Mouse (Mus musculus): ENCODE measurements at regions not wholly inside any gene's neighbourhood (a gene's known extent, or its start where the extent isn't known, plus 50 kb on each side); places are given as distances from the start of the nearest gene placed in this dataset.
A peak's percentile ranks its signal among the peaks of the same experiment; 100 is the strongest.

GRCm38 (mm10) chr12:67471666-67472065 is 249.3 kb upstream of the Mdga2 start:
- Histone ChIP-seq H3K4me3 (ENCODE audit: low read depth, low read length) (no peak overlapping the region), H3K27me3 (replicated peaks; ENCODE audit: insufficient read depth, low read length) (no peaks in the 10 kb centered on the region), H3K9ac (replicated peaks; ENCODE audit: low read depth) (no peak overlapping the region), H3K4me1 (ENCODE audit: insufficient read depth, low read depth, low read length) (no peaks in the 10 kb centered on the region), H3K36me3 (ENCODE audit: insufficient read depth, low read length) (no peaks in the 10 kb centered on the region), H3K27ac (ENCODE audit: low read length) (no peak overlapping the region), H3K4me2 (replicated peaks; ENCODE audit: low read depth, low read length) (no peak overlapping the region), H3K9me3 (ENCODE audit: low read length) (no peaks in the 10 kb centered on the region)
- ATAC-seq (no peak), DNase-seq (ENCODE audit: low spot score) (no peak)
- no peak for TF ChIP-seq CTCF (IDR thresholded peaks at IDR 0.05)
- no peak for TF ChIP-seq EP300 (IDR thresholded peaks at IDR 0.05)
- WGBS = 70% methylated on average over 2 of the region's 2 CpGs

- WGBS = 70% methylated on average over 3 of the region's 3 CpGs
- Histone ChIP-seq H3K9ac (replicated peaks; ENCODE audit: low read depth) (no peak overlapping the region), H3K4me1 (ENCODE audit: insufficient read depth, low read depth, low read length) (no peaks in the 10 kb centered on the region), H3K27me3 (replicated peaks; ENCODE audit: insufficient read depth, low read length) (no peaks in the 10 kb centered on the region), H3K4me3 (ENCODE audit: low read depth, low read length) (no peak overlapping the region), H3K36me3 (ENCODE audit: insufficient read depth, low read length) (no peaks in the 10 kb centered on the region), H3K9me3 (ENCODE audit: low read length) (no peaks in the 10 kb centered on the region), H3K4me2 (replicated peaks; ENCODE audit: low read depth, low read length) (no peak overlapping the region), H3K27ac (ENCODE audit: low read length) (no peak overlapping the region)
- no peak for TF ChIP-seq EP300 (IDR thresholded peaks at IDR 0.05)
- TF ChIP-seq CTCF (IDR thresholded peaks at IDR 0.05) = no peak
- ATAC-seq (no peak), DNase-seq (ENCODE audit: low spot score) (peak; percentile 29)
Observed at GRCm38 (mm10) chr12:67471001-67471400, 248.7 kb upstream of the Mdga2 start.

GRCm38 (mm10) chr12:67449109-67449508 is 226.8 kb upstream of the Mdga2 start:
- Histone ChIP-seq H3K9me3 (ENCODE audit: low read length) (no peaks in the 10 kb centered on the region), H3K9ac (replicated peaks; ENCODE audit: low read depth) (no peak overlapping the region), H3K27me3 (replicated peaks; ENCODE audit: insufficient read depth, low read length) (no peaks in the 10 kb centered on the region), H3K27ac (ENCODE audit: low read length) (no peak overlapping the region), H3K4me1 (ENCODE audit: insufficient read depth, low read depth, low read length) (no peaks in the 10 kb centered on the region), H3K4me3 (ENCODE audit: low read depth, low read length) (no peak overlapping the region), H3K36me3 (ENCODE audit: insufficient read depth, low read length) (no peaks in the 10 kb centered on the region), H3K4me2 (replicated peaks; ENCODE audit: low read depth, low read length) (no peak overlapping the region)
- DNase-seq (ENCODE audit: low spot score) = no peak
- no peak for ATAC-seq
- TF ChIP-seq EP300 (IDR thresholded peaks at IDR 0.05) = no peak
- 37% methylated on average over 1 of the region's 1 CpGs for WGBS

- 46% methylated on average over 6 of the region's 6 CpGs for WGBS
Observed at GRCm38 (mm10) chr12:67430318-67430950, 208.1 kb upstream of the Mdga2 start.

GRCm38 (mm10) chr12:67426801-67427200 is 204.5 kb upstream of the Mdga2 start:
- ATAC-seq = no peak
- Histone ChIP-seq H3K4me2 (replicated peaks; ENCODE audit: low read depth, low read length) (no peak overlapping the region), H3K9ac (replicated peaks; ENCODE audit: low read depth) (no peak overlapping the region), H3K4me1 (ENCODE audit: insufficient read depth, low read depth, low read length) (no peaks in the 10 kb centered on the region), H3K9me3 (ENCODE audit: low read length) (no peaks in the 10 kb centered on the region), H3K4me3 (ENCODE audit: low read depth, low read length) (no peak overlapping the region), H3K27me3 (replicated peaks; ENCODE audit: insufficient read depth, low read length) (no peaks in the 10 kb centered on the region), H3K27ac (ENCODE audit: low read length) (no peak overlapping the region), H3K36me3 (ENCODE audit: insufficient read depth, low read length) (no peaks in the 10 kb centered on the region)
- DNase-seq (ENCODE audit: low spot score) = no peak
- TF ChIP-seq CTCF (IDR thresholded peaks at IDR 0.05) = no peak
- TF ChIP-seq EP300 (IDR thresholded peaks at IDR 0.05) = no peak
- 35% methylated on average over 6 of the region's 6 CpGs for WGBS

More at GRCm38 (mm10) chr12:67430318-67430950, 208.1 kb upstream of the Mdga2 start:
- TF ChIP-seq EP300 (IDR thresholded peaks at IDR 0.05) (no peak), CTCF (IDR thresholded peaks at IDR 0.05) (peak; percentile 53)
- no peak overlapping the region for H3K9ac ChIP-seq (replicated peaks; ENCODE audit: low read depth)
- no peaks in the 10 kb centered on the region for H3K9me3 ChIP-seq (ENCODE audit: low read length)
- DNase-seq (ENCODE audit: low spot score) (peak; percentile 48), ATAC-seq (no peak)
- H3K27me3 ChIP-seq (replicated peaks; ENCODE audit: insufficient read depth, low read length) = no peaks in the 10 kb centered on the region
- no peak overlapping the region for H3K4me3 ChIP-seq (ENCODE audit: low read depth, low read length)
- H3K36me3 ChIP-seq (ENCODE audit: insufficient read depth, low read length) = no peaks in the 10 kb centered on the region
- H3K4me2 ChIP-seq (replicated peaks; ENCODE audit: low read depth, low read length) = no peak overlapping the region
- H3K27ac ChIP-seq (ENCODE audit: low read length) = no peak overlapping the region
- no peaks in the 10 kb centered on the region for H3K4me1 ChIP-seq (ENCODE audit: insufficient read depth, low read depth, low read length)

GRCm38 (mm10) chr12:67399537-67399936 is 177.2 kb upstream of the Mdga2 start:
- no peak overlapping the region for H3K9ac ChIP-seq (replicated peaks; ENCODE audit: low read depth)
- H3K4me1 ChIP-seq (ENCODE audit: insufficient read depth, low read depth, low read length) = no peaks in the 10 kb centered on the region
- H3K36me3 ChIP-seq (ENCODE audit: insufficient read depth, low read length) = no peaks in the 10 kb centered on the region
- TF ChIP-seq EP300 (IDR thresholded peaks at IDR 0.05) = no peak
- no peak for TF ChIP-seq CTCF (IDR thresholded peaks at IDR 0.05)
- no peak for ATAC-seq
- no peak overlapping the region for H3K4me2 ChIP-seq (replicated peaks; ENCODE audit: low read depth, low read length)
- H3K9me3 ChIP-seq (ENCODE audit: low read length) = no peaks in the 10 kb centered on the region
- H3K27ac ChIP-seq (ENCODE audit: low read length) = no peak overlapping the region
- H3K27me3 ChIP-seq (replicated peaks; ENCODE audit: insufficient read depth, low read length) = no peaks in the 10 kb centered on the region
- WGBS = 32% methylated on average over 3 of the region's 3 CpGs
- no peak overlapping the region for H3K4me3 ChIP-seq (ENCODE audit: low read depth, low read length)
- no peak for DNase-seq (ENCODE audit: low spot score)

- ATAC-seq (no peak), DNase-seq (ENCODE audit: low spot score) (no peak)
- no peaks in the 10 kb centered on the region for H3K9me3 ChIP-seq (ENCODE audit: low read length)
- no peaks in the 10 kb centered on the region for H3K27me3 ChIP-seq (replicated peaks; ENCODE audit: insufficient read depth, low read length)
- no peak overlapping the region for H3K4me3 ChIP-seq (ENCODE audit: low read depth, low read length)
- H3K9ac ChIP-seq (replicated peaks; ENCODE audit: low read depth) = no peak overlapping the region
- 76% methylated on average over 1 of the region's 1 CpGs for WGBS
- no peaks in the 10 kb centered on the region for H3K36me3 ChIP-seq (ENCODE audit: insufficient read depth, low read length)
- no peak overlapping the region for H3K4me2 ChIP-seq (replicated peaks; ENCODE audit: low read depth, low read length)
- H3K4me1 ChIP-seq (ENCODE audit: insufficient read depth, low read depth, low read length) = no peaks in the 10 kb centered on the region
- H3K27ac ChIP-seq (ENCODE audit: low read length) = no peak overlapping the region
- TF ChIP-seq EP300 (IDR thresholded peaks at IDR 0.05) (no peak), CTCF (IDR thresholded peaks at IDR 0.05) (no peak)
Observed at GRCm38 (mm10) chr12:67374530-67374929, 152.2 kb upstream of the Mdga2 start.
